Mouse (Mus musculus) thymus, adult 2 months (tissue): ENCODE measurements at regions not wholly inside any gene's neighbourhood (a gene's known extent, or its start where the extent isn't known, plus 50 kb on each side); places are given as distances from the start of the nearest gene placed in this dataset.

Source experiments
- CTCF ChIP-seq: fragments of 200-500 bp; IDR thresholded peaks from 2 replicates; pipeline ENCODE4 v1.5.1; 2012; ENCODE audit warnings: mild to moderate bottlenecking, control low read depth, low read length, moderate library complexity, borderline replicate concordance; ENCODE audit not compliant: control insufficient read depth, poor library complexity, insufficient read depth; ENCODE audit errors: extremely low read depth
- POLR2A ChIP-seq: fragments of 200-500 bp; IDR thresholded peaks from 2 replicates; pipeline ENCODE4 v1.6.1; 2012; ENCODE audit warnings: mild to moderate bottlenecking, low read length, control low read depth, moderate library complexity; ENCODE audit not compliant: control insufficient read depth, poor library complexity, insufficient read depth; ENCODE audit errors: extremely low read depth

- no peak for TF ChIP-seq POLR2A
- TF ChIP-seq CTCF, result no peak
Measured at GRCm38 (mm10) chr17:64956506-64956905, 120.6 kb upstream of the 4930583I09Rik start.
